Mouse (Mus musculus): ENCODE measurements around the gene Nup54.
A peak's percentile ranks its signal among the peaks of the same experiment; 100 is the strongest.

Nup54 gene

DNA sequence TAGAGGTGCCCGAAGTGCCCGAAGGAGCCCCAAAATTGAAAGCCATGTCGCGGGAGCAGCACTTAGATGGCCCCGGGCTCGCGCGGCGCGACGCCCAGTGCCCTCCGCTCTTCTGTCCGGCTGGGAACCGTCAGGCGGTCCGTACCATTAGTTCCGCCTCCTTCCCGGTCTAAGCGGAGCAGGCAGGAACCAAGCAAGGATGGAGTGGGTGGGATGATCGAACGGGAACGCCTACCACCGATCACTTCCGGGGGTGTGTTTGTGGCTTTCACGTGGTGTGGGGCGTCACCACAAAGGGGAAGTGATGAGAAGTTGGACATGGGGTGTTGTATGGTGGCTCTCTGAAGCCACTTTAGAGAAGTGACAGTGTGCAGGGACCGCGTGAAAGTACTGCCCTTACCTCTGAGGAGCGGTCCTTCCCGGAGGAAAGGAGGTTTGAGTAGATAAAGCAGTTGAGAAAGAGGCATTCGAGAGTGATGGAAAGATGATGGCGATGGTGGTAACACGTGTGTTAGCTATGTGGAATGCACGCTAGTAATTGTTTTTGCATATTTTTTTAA, at the start of gene Nup54:
Gene Nup54, minus strand, starts transcription at position 195 of the 560 bp plus-strand sequence.
- DNase-seq, result peak; percentile 90 to 91

DNA sequence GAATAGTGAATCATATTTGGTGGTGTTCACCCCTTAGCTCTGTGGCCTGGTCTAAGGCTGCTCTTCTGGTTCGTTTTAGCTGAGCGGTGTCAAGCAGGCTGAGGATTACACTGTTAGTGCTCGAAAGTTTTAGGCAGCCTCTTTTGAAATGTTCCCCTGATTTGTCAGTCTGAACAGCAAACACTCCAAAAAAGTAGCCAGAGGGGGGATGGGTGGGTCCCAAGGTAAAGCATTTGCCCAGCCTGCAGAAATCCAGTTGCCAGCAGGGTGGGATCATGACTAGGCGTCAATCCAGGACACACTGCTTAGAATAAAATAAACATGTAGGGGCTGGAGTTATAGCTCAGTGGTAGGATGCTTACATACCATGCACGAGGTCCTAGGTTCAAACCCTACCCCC, 37.8 kb upstream of the Nup54 start:
- no peak for DNase-seq

- DNase-seq, result no peak
Measured at GRCm38 (mm10) chr5:92471531-92471930, 36.5 kb upstream of the Nup54 start.

DNA sequence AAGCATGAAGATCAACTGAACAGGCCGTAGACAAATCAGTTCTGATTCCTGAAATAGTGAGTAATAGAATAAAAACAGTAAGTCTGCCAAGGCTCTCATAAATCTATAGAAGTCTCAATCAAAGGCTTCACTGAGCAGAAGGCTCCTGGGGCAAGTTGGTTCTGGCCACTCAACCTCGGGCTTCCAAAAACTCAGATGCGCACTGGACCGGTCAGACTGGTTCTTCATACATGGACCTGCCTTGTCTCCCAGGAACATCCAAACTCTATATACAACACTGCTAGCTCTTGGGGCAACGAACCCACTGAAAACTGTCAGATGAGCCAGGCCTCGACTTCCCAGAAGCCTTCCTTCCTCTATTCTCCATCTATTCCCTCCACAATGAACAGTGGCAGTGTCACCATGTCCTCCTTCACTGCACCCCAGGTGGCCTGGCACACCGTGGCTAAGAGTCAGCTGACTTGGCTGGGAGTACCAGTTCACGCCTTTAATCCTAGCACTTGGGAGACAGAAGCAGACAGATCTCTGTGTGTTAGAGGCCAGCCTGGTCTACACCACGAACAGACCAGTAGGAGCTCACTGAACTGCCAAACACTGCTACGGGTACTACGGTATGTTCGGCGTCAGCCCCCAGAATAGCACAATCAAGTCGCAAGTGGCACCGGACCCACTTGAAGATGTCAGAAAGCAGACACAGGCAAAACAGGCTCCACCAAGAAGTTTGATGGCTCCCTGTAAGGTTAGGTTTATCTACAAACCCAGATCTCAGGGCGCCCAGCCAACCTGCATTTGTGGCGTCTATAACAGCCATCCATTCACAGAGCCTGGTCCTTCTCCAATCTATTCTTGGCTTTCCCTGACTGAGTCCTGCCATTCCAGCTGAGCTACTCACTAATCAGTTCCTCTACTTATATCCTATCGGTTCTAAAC, 34.4 kb upstream of the Nup54 start:
- DNase-seq, result no peak

GRCm38 (mm10) chr5:92468234-92468633, 33.2 kb upstream of the Nup54 start:
- no peak for DNase-seq

DNA sequence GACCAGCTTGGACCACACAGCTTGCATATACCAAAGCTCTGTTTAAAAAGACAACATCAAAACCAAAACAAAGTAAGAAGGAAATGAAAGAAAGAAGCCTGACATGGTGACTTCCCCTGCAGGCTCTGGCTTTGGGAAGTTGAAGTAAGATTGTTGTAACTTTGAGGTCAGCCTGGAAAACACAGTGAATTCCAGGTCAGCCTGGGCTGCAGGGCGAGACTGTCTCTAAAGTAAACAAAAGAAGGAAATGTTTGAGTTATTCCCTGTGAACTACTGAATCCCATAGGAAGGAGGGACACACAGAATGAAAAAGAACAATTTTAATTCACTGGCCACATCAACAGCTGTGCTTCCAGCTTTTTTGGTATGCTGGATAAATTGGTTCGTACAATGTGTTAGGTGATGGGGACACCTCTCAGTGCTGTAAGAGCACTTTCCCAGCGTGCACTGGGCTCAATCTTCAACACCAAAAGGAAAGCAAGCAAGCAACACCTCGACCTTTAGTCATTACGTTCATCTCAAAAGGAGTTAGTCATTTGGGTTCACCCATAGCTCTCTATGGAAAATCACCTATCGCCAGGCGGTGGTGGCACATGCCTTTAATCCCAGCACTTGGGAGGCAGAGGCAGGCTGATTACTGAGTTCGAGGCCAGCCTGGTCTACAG, 32.2 kb upstream of the Nup54 start:
- DNase-seq, result no peak

- DNase-seq, result no peak
Measured at GRCm38 (mm10) chr5:92465511-92465910, 30.5 kb upstream of the Nup54 start.

DNA sequence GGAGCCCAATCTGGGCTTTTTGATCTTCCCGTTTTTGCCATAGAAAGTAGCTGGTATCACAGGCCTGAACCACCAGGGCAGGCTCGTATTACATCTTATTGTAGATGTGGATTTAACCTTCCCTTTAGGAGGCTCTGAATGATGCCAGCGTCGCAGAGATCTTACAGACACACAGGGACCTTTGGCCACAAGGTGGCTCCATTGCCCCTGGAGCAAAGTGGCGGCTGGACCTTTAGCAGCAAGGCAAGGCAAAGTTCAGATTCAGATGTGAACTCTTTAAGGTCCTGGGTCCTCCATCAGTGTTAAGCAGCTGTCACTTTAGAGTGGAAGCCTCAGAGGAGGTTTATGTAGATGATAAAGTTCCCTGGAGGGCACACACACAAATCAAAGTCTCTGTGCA, 26.3 kb upstream of the Nup54 start:
- peak; percentile 76 to 78 for DNase-seq

DNA sequence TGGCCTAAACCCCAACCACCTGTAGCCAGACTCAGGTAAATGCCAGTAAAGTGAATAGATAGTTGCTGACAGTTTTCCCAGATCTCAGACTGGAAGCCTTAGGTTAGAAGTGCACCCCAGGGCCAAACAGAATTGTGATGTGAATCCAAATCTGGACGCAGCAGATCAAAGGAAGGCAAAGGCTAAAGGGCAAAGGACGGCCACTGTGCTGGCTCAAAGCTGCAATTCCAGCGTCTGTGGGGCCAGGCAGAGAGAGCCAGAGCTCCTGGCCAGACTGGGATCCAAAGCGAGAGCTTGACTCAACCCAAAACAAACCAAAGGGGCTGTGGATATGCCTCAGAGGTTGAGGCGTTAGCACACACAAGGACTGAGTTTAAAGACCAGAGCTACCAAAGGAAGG, 23.7 kb upstream of the Nup54 start:
- no peak for DNase-seq

DNA sequence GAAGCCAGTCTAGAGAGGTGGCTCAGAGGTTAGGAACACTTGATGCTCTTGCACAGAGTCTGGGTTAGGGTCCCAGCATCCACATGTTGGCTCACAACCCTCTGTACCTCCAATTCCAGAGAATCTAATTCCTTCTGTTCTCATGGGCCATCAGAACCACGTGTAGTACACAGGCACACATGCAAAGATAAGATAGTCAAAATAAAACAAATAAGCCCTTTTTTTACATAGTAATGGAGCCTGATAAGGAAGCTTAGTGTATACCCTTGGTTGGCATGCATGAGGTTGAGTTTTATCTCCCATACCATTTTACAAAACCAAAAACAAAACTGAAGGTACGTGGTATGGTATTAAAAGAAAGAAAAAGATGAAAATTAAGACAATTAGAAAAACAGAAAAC, 22.4 kb upstream of the Nup54 start:
- DNase-seq, result no peak

DNA sequence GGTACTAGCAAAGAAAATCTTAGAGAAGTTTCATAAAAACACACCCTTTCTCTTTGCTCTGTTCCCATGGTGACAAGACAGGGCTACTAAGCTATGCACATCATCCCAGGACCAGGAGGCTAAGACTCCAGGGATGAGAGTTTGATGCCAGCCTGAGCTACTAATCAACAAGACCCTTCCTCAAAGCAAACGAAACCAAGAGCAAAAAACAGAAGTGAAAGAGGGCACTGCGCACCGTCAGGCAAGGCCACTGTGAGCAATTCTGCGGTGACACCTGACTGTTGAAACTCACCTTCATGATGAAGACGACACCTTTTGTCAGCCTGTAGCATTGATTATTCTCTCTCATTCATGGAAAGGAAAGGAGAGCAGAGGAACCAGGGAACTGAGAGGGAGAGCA, 17.9 kb upstream of the Nup54 start:
- DNase-seq, result no peak

GRCm38 (mm10) chr5:92446736-92447135, 11.7 kb upstream of the Nup54 start:
- no peak for DNase-seq

DNA sequence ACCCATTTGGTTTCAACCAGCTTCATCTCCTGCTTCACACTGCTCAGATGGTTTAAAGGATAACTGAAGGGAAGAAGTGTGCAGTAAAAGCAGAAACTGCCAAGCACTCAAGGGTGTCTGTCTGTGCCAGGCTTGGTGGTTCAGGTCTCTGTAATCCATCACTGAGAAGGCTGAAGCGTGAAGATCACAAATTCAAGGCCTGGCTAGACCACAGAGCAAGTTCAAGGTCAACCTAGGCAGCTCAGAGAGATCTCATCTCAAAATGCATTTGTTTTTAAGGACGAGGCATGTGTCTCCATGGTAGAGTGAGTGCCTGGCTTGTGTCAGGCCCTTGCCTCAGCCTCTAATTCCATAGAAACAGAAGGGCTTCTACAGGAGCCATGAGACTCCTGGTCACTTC, 10.0 kb upstream of the Nup54 start:
- no peak for DNase-seq

- no peak for DNase-seq
Measured at GRCm38 (mm10) chr5:92442914-92443313, 7.9 kb upstream of the Nup54 start.

DNA sequence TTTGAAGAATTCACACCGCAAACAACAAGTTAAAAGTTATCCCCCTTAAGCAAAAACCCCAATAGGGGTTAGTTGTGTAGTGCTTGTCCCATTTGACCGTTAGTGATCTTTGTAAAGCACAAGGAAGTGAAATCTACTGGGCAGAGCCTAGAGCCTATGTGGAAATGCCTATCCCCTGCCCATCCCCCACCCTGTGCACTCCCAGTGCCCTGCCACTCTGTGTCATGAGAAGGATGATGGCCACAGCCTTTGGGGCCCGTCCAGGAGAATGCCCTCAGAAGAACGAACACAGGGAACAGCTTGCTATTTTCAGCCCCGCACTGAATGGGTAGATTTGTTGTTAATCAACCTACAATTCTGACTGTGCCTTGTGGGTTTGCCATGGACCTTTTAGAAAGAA, 6.5 kb upstream of the Nup54 start:
- no peak for DNase-seq

GRCm38 (mm10) chr5:92438540-92438939, 3.5 kb upstream of the Nup54 start:
- no peak for DNase-seq

DNA sequence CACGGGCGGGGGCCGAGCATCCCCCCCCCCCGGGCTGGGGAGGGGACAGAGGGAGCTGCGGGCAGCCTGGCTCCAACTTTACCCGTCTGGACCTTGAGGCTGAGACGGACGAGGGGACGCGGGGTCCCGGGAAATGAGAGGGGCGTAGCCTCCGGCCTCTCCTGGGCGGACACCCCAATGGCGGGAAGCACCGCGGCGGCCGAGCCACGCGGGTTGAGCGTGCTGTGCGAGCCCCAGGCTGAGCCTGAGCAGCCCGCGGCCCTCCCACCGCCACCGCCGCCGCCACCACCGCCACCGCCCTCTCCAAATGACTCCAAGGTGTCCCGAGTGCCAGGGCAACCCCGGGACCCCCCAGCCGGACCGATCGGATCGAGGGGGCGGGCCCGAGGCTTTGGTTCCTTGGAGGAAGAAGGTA, 441 bp downstream of the Nup54 start:
- no peak for DNase-seq

DNA sequence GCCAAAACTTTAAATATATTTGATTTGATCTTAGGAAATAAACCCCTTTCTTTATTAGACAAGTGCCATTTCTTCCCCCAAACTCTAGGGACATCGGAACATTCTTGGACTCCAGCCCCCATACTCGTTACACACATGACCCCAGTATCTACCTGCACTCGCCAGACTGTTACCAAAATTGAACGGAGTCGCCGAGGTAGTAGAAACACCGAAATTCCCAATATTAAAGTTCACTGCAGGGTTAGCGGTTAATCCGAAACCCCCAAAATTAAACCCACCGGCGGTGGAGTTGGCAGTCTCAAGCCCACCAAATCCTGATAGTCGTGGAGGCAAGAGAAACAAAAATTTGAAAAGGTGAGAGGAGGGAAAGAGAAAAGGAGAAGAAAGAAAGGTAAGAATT, 949 bp downstream of the Nup54 start:
- DNase-seq, result no peak

GRCm38 (mm10) chr5:92431611-92432010, 3.4 kb downstream of the Nup54 start:
- DNase-seq, result no peak

- no peak for DNase-seq
Measured at GRCm38 (mm10) chr5:92430723-92431122, 4.3 kb downstream of the Nup54 start.

DNA sequence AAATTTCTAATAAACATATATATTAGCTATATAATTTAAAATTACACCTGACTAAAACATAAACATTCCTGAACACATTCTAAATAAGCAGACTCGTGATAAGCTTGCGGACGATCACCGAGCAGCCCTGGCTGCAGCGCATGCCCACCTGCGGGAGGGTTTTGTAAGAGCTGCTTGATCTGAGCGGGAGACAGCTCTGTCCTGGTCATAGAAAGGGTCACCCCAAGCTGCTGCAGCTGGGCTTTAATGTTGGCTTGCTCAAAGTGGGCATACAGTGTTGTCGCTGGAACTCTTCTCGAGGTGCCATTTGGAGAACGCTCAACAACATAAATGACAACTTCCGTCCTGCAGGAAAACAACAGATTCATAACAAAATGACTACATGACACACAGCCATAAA, 10.9 kb downstream of the Nup54 start:
- no peak for DNase-seq

GRCm38 (mm10) chr5:92413982-92414375, 21.0 kb downstream of the Nup54 start:
- no peak for DNase-seq

DNA sequence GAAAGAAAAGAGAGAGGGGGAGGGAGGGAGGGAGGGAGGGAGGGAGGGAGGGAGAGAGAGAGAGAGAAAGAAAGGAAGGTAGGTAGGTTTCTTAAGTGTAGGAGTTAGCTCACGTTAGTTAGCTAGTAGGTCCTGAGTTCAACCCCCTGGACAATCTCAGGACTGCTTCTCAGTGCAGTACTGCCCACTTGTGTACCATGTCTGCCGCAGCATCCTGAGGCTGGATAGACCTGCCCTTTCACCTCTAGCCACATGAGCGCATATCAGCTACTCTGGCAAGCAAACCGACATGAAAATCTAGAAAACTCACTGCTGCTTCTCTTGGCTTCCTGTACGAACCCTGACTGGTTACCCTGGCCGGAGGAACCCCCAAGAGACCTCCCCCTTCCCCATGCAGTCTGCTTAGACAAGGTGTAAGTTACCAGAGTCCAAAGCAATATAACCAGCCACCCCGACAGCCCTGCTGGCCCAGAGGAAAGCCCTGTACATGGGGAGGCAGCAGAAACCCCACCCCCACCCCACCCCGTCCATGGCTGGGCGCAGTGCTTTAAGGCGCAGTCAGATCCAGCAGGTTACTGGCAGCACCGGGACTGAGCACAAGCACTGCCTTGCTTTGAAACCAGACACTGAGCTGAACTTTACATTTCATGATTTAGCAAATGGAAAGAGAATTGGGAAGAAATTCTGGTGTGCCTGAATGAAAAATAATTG, 21.6 kb downstream of the Nup54 start:
- DNase-seq, result no peak

Data from thymus, postnatal 36 days (tissue).